Mouse (Mus musculus): Measurements from ENCODE around the gene Pik3cb. TPM values are rescaled to one million over a fixed set of nuclear protein-coding genes. Genes with fewer than 3 reads are reported as not detected.

Pik3cb gene
- polyA plus RNA-seq, 1 experiment: 11.1 TPM

DNA sequence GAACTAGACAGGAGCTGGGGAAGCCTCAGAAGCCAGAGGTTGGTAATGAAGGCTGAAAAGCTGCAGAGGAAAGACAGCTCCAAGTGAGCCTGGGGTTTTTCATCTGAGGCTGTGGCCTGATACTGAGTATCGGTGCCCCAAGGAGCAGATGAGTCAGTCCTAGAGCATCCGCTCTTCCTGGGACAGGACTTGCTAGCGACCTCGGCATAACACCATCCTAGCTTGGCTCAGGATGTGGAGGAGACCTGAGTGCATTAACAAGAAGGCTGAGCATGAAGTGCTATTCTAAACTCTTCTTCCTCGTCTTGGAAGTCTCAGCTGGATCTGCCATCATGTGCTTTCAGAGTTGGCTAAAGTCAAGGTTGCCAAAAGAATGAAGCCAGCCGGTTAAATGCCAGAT, 25.5 kb upstream of the Pik3cb start:
- TF ChIP-seq CTCF (IDR thresholded peaks at IDR 0.05; ENCODE audit: insufficient read depth, low read length): no peak
- no peak for TF ChIP-seq POLR2A (IDR thresholded peaks at IDR 0.05; ENCODE audit: borderline replicate concordance, extremely low read depth, low read depth, low read length)
- H3K4me1 ChIP-seq (ENCODE audit: control insufficient read depth, insufficient read depth, low read length): peaks cover 3% of the 10 kb centered on the region; the same call in 1 of the 2 replicates
- no peak for DNase-seq
- H3K4me3 ChIP-seq (replicated peaks; ENCODE audit: extremely low read depth, low read depth, low read length): no peak overlapping the region
- 71% methylated on average over 6 of the region's 6 CpGs for WGBS

DNA sequence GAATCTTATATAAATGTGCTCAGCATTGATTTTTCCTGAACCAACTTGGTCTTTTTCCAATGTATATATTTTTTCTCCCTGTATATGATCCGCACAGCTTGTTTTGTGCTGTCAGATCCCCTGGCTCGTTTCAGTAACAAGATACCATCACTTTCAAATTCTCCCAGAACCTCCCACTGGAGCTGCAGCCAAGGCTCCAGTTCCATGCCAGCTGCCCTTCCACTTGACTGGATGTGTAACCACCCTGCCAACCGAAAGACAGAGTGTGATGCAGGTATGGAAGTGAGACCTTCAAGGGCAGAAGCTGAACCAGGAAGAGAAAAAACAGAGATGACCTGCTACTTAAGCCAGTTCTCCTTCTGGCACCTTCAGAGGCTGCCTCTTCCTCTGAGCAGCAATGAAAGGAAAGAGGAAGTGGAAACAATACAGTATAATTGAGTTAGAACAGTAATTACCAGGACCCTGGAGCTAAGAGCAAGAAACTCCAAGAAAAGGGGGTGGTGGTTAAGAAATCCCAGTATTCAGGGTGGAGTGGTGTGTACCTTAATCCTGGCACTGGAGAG, 24.3 kb upstream of the Pik3cb start:
- TF ChIP-seq CTCF (IDR thresholded peaks at IDR 0.05; ENCODE audit: insufficient read depth, low read length): no peak
- TF ChIP-seq POLR2A (IDR thresholded peaks at IDR 0.05; ENCODE audit: borderline replicate concordance, extremely low read depth, low read depth, low read length): no peak
- no peak for DNase-seq
- Histone ChIP-seq H3K4me1 (ENCODE audit: control insufficient read depth, insufficient read depth, low read length) (peaks cover 3% of the 10 kb centered on the region; the same call in 1 of the 2 replicates), H3K4me3 (replicated peaks; ENCODE audit: extremely low read depth, low read depth, low read length) (no peak overlapping the region)
- 28% methylated on average over 3 of the region's 3 CpGs for WGBS

DNA sequence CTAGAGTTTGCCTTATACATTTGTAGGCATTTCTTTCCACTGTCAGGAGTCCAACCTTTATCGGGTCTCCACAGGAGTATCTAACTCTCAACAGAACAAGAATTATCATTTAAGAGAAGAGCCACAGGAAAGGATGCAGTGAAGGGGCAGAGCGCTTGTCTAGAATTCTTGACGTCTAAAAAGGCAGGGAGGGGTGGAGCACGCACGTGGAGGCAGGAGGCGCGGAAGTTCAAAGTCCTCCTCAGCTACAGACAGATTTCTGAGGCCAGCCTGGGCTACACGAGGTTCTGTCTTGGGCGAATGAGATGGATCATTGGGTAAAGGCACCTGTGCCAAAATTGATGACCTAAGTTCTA, 23.7 kb upstream of the Pik3cb start:
- no peak for TF ChIP-seq POLR2A (IDR thresholded peaks at IDR 0.05; ENCODE audit: borderline replicate concordance, extremely low read depth, low read depth, low read length)
- no peak for TF ChIP-seq CTCF (IDR thresholded peaks at IDR 0.05; ENCODE audit: insufficient read depth, low read length)
- no peak for DNase-seq
- peaks cover 3% of the 10 kb centered on the region; the same call in 1 of the 2 replicates for H3K4me1 ChIP-seq (ENCODE audit: control insufficient read depth, insufficient read depth, low read length)
- 67% methylated on average over 9 of the region's 9 CpGs for WGBS
- no peak overlapping the region for H3K4me3 ChIP-seq (replicated peaks; ENCODE audit: extremely low read depth, low read depth, low read length)

DNA sequence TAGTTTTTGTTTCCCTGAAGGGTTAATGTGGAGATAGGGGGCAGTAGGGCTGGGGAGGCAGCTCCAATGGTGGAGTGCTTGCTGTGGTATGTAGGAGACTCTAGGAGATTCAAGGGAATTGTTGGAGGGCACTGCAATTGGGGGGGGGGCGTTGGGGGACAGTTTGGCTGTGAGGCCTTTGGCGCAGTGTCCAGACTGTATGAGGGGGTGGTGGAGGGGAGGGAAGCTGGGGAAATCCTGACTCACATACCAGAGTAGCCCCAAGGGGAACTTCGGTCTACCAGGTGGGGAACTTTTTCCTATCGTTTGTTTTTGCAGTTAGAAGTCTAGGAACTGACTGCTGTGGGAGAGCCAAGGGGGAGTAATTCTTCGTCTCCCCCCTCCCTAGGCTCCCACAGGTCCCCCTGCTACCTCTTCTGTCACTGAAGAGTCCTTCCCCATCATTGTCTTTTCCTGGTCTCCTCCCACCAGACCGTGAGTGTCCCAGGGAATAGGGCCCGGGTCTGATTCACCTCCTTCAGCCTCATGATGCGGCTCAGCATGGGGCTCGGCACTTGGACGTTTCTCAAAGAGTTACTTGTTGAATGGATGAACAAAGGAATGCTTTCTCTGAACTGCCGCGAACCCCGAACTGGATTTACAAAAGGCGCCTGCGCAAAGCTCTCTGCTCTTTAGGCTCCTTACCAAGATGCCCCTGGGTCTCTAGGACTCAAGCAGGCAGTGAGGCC, 23.2 kb upstream of the Pik3cb start:
- TF ChIP-seq CTCF (IDR thresholded peaks at IDR 0.05; ENCODE audit: insufficient read depth, low read length): no peak
- TF ChIP-seq POLR2A (IDR thresholded peaks at IDR 0.05; ENCODE audit: borderline replicate concordance, extremely low read depth, low read depth, low read length): no peak
- peaks cover 3% of the 10 kb centered on the region; the same call in 1 of the 2 replicates for H3K4me1 ChIP-seq (ENCODE audit: control insufficient read depth, insufficient read depth, low read length)
- H3K4me3 ChIP-seq (replicated peaks; ENCODE audit: extremely low read depth, low read depth, low read length): no peak overlapping the region
- DNase-seq: no peak
- WGBS: 50% methylated on average over 15 of the region's 15 CpGs

DNA sequence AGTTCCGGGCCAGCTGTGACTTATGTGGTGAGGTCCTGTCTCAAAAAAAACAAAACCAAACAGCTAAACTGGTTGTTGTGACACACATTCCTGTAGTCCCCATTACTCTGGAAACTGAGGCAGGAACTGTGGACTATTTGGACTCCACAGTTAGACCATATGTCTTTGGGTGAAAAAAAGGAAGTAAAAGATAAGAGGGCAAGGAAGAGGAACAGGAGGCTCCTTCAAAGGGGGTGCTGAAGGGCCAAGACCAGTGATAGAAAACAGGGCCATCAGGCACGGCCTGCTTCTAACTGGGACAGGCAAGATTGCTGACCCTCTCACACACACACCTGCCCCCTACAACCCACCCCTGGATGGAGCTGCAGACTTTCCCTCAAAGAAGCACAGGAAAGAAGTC, 22.4 kb upstream of the Pik3cb start:
- WGBS: 88% methylated on average over 2 of the region's 2 CpGs

DNA sequence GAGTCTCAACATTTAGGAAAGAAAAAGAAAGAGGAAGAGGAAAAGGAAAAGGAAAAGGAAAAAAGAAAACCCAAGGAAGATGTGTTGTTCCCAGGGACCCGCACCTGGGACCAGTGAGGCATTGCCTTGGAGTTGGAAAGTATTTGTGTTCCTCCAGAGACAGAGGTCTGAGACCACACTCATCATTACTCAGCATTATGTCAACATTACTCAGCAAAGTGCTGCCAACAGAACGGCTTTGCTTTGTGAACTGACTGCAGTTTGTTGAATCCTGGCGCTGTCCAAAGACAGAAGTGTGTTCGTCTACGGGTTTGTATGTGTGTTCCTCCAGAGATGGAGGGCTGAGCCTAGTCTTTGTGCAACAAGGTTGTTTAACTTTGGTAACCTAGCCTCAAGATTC, 20.4 kb upstream of the Pik3cb start:
- no peak for TF ChIP-seq POLR2A (IDR thresholded peaks at IDR 0.05; ENCODE audit: borderline replicate concordance, extremely low read depth, low read depth, low read length)
- no peak for TF ChIP-seq CTCF (IDR thresholded peaks at IDR 0.05; ENCODE audit: insufficient read depth, low read length)
- H3K4me1 ChIP-seq (ENCODE audit: control insufficient read depth, insufficient read depth, low read length): peaks cover 3% of the 10 kb centered on the region; the same call in 1 of the 2 replicates
- WGBS: 75% methylated on average over 5 of the region's 5 CpGs
- no peak overlapping the region for H3K4me3 ChIP-seq (replicated peaks; ENCODE audit: extremely low read depth, low read depth, low read length)
- no peak for DNase-seq

More for the DNA sequence above, 22.4 kb upstream of the Pik3cb start:
- Histone ChIP-seq H3K4me1 (ENCODE audit: control insufficient read depth, insufficient read depth, low read length) (peaks cover 3% of the 10 kb centered on the region; the same call in 1 of the 2 replicates), H3K4me3 (replicated peaks; ENCODE audit: extremely low read depth, low read depth, low read length) (no peak overlapping the region)
- DNase-seq: no peak
- TF ChIP-seq POLR2A (IDR thresholded peaks at IDR 0.05; ENCODE audit: borderline replicate concordance, extremely low read depth, low read depth, low read length): no peak
- no peak for TF ChIP-seq CTCF (IDR thresholded peaks at IDR 0.05; ENCODE audit: insufficient read depth, low read length)

DNA sequence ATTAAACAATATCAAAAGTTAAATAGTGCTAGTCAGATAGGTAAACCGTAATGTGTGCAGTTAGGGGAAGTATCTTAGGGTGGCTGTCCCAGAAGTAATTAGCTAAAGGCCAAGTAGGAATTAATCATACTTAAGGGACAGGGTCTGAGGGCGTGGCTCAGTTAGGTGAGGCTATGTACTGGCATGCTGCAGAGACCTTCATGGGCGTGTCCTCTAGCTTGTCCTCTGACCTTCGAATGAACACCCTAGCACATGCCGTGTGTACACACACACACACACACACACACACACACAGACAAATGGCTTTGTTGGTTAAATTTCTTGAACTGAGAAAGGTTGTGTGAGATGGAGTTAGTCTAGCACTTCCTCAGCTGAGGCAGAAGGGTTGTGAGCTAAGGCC, 19.5 kb upstream of the Pik3cb start:
- WGBS: 88% methylated on average over 5 of the region's 5 CpGs
- no peak for TF ChIP-seq CTCF (IDR thresholded peaks at IDR 0.05; ENCODE audit: insufficient read depth, low read length)
- TF ChIP-seq POLR2A (IDR thresholded peaks at IDR 0.05; ENCODE audit: borderline replicate concordance, extremely low read depth, low read depth, low read length): no peak
- Histone ChIP-seq H3K4me1 (ENCODE audit: control insufficient read depth, insufficient read depth, low read length) (peaks cover 3% of the 10 kb centered on the region; the same call in 1 of the 2 replicates), H3K4me3 (replicated peaks; ENCODE audit: extremely low read depth, low read depth, low read length) (no peak overlapping the region)
- no peak for DNase-seq

DNA sequence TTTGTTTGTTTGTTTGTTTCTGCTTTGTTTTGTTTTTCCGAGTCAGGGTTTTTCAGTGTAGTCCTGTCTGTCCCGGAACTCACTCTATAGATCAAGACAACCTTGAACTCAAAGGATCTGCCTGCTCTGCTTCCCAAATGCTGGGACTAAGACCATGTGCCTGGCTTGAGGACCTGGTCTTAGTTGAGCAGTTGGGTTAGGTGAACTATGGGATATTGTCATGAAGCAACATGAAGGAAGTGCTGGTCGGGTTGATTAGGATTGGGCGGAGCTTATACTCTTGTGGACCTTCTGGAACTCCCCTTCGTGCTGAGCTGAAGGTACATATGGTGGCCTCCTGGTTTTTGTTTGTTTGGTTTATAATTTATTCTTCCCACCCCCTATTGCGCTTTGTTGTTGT, 18.3 kb upstream of the Pik3cb start:
- Histone ChIP-seq H3K4me3 (replicated peaks; ENCODE audit: extremely low read depth, low read depth, low read length) (no peak overlapping the region), H3K4me1 (ENCODE audit: control insufficient read depth, insufficient read depth, low read length) (no peaks in the 10 kb centered on the region)
- 73% methylated on average over 6 of the region's 6 CpGs for WGBS
- TF ChIP-seq CTCF (IDR thresholded peaks at IDR 0.05; ENCODE audit: insufficient read depth, low read length) (no peak), POLR2A (IDR thresholded peaks at IDR 0.05; ENCODE audit: borderline replicate concordance, extremely low read depth, low read depth, low read length) (no peak)
- no peak for DNase-seq

DNA sequence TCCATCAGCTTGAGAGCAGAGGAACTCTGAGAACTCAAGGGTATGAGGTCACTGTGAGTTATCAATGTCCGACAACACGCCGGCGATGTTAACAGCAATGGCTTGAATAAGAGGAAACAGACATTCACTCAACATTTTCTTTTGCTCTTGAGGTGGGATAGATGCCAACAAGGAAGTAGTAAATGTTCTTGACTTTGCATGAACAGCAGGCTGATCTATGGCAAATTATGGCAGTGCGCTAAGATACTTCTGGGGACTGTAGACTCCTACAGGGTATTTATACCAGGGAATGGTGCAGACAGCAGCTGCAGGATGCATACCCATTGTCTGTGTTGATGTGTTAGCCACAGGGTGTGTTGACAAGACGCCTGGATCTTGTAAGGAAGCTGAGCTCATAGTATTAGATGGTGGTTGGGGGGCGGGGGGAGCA, 17.8 kb upstream of the Pik3cb start:
- 25% methylated on average over 7 of the region's 7 CpGs for WGBS
- TF ChIP-seq CTCF (IDR thresholded peaks at IDR 0.05; ENCODE audit: insufficient read depth, low read length) (no peak), POLR2A (IDR thresholded peaks at IDR 0.05; ENCODE audit: borderline replicate concordance, extremely low read depth, low read depth, low read length) (no peak)
- DNase-seq: no peak
- no peak overlapping the region for H3K4me3 ChIP-seq (replicated peaks; ENCODE audit: extremely low read depth, low read depth, low read length)
- no peaks in the 10 kb centered on the region for H3K4me1 ChIP-seq (ENCODE audit: control insufficient read depth, insufficient read depth, low read length)

DNA sequence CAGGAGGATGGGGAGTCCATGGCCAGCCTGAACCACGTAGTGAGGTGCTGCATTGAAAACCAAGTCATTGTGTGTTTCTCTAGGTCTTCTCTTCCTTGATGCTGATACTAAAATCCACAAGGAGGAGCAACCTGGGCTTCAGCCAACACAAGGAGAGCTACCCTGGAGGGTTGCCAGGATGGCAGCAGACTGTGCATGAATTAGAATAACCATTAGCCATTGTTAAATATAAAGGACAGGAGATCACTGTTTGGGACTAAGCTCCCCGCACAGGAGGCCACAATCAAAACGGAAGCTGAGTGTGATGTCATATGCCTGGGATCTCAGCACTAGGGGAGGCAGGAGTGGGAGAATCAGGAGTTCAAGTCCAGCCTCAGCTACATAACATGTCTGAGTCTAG, 13.2 kb upstream of the Pik3cb start:
- WGBS: 27% methylated on average over 3 of the region's 3 CpGs
- DNase-seq: no peak
- no peak for TF ChIP-seq CTCF (IDR thresholded peaks at IDR 0.05; ENCODE audit: insufficient read depth, low read length)
- Histone ChIP-seq H3K4me3 (replicated peaks; ENCODE audit: extremely low read depth, low read depth, low read length) (no peak overlapping the region), H3K4me1 (ENCODE audit: control insufficient read depth, insufficient read depth, low read length) (no peaks in the 10 kb centered on the region)
